Mouse (Mus musculus): ENCODE data around the gene Chia1. TPM values are rescaled to one million over a fixed set of nuclear protein-coding genes. Genes with fewer than 3 reads are reported as not detected.
"Not testable (repeated sequence)": the region's sequence is repeated elsewhere in the genome, so short reads cannot be mapped to it uniquely, and the experiment has no call there.

The Chia1 gene
- polyA plus RNA-seq, 1 experiment from 2014 or later = 0.20 TPM

- not testable (repeated sequence) for H3K36me3 ChIP-seq (replicated peaks); H3K27me3 ChIP-seq (replicated peaks; ENCODE audit: low read depth, poor library complexity, severe bottlenecking); H3K4me3 ChIP-seq; DNase-seq (ENCODE audit: low spot score); H3K27ac ChIP-seq (replicated peaks); H3K4me1 ChIP-seq
- peaks cover 23% of the 10 kb centered on the region for H3K9me3 ChIP-seq
- WGBS = 66% methylated on average over 2 of the region's 2 CpGs
Measured at GRCm38 (mm10) chr3:106174971-106175370, 61.9 kb downstream of the Chia1 start.

- no peaks in the 10 kb centered on the region for H3K27me3 ChIP-seq (replicated peaks; ENCODE audit: low read depth, poor library complexity, severe bottlenecking)
- H3K27ac ChIP-seq (replicated peaks) = no peak overlapping the region
- DNase-seq (ENCODE audit: low spot score) = no peak
- H3K4me1 ChIP-seq = no peaks in the 10 kb centered on the region
- H3K9me3 ChIP-seq = peaks cover 27% of the 10 kb centered on the region
- H3K4me3 ChIP-seq = no peak overlapping the region
- WGBS = 88% methylated on average over 13 of the region's 13 CpGs
- no peaks in the 10 kb centered on the region for H3K36me3 ChIP-seq (replicated peaks)
Measured at GRCm38 (mm10) chr3:106177509-106178189, 64.6 kb downstream of the Chia1 start.

Other genes with a start within 250 kb of the Chia1 start
- not detected in 2 replicates for gene Adora3, start 242.4 kb upstream of the Chia1 start, polyA plus RNA-seq (2016; fragmentation: Nextera tagmentation; extraction: Ambion mirVana)
- 0.15 TPM in 1 of 2 replicates, not detected in the other for gene Tmigd3, start 242.3 kb upstream of the Chia1 start, polyA plus RNA-seq (2016; fragmentation: Nextera tagmentation; extraction: Ambion mirVana)
- 0.34 and 0.61 TPM in 2 replicates for gene I830077J02Rik, start 180.6 kb upstream of the Chia1 start, polyA plus RNA-seq (2016; fragmentation: Nextera tagmentation; extraction: Ambion mirVana)
- gene Wdr77, start 153.9 kb upstream of the Chia1 start, polyA plus RNA-seq (2016; fragmentation: Nextera tagmentation; extraction: Ambion mirVana) = 180 and 193 TPM in 2 replicates
- gene Atp5f1, start 153.1 kb upstream of the Chia1 start, polyA plus RNA-seq (2016; fragmentation: Nextera tagmentation; extraction: Ambion mirVana) = 459 and 473 TPM in 2 replicates
- gene Ovgp1, start 139.5 kb upstream of the Chia1 start, polyA plus RNA-seq (2016; fragmentation: Nextera tagmentation; extraction: Ambion mirVana) = 2.0 and 2.7 TPM in 2 replicates
- 0.21 and 0.79 TPM in 2 replicates for gene Pifo, start 98.6 kb upstream of the Chia1 start, polyA plus RNA-seq (2016; fragmentation: Nextera tagmentation; extraction: Ambion mirVana)
- not detected in 2 replicates for gene Chil5, start 80.4 kb upstream of the Chia1 start, polyA plus RNA-seq (2016; fragmentation: Nextera tagmentation; extraction: Ambion mirVana)
- gene Chil3, start 54.3 kb downstream of the Chia1 start, polyA plus RNA-seq (2016; fragmentation: Nextera tagmentation; extraction: Ambion mirVana) = not detected in 2 replicates
- not detected in 2 replicates for gene Chil4, start 106.3 kb downstream of the Chia1 start, polyA plus RNA-seq (2016; fragmentation: Nextera tagmentation; extraction: Ambion mirVana)

Measured in embryonic facial prominence, embryonic 10.5 days (tissue).